ENCODE assay signal across 7 mouse cellular contexts in the genomic region with DNA sequence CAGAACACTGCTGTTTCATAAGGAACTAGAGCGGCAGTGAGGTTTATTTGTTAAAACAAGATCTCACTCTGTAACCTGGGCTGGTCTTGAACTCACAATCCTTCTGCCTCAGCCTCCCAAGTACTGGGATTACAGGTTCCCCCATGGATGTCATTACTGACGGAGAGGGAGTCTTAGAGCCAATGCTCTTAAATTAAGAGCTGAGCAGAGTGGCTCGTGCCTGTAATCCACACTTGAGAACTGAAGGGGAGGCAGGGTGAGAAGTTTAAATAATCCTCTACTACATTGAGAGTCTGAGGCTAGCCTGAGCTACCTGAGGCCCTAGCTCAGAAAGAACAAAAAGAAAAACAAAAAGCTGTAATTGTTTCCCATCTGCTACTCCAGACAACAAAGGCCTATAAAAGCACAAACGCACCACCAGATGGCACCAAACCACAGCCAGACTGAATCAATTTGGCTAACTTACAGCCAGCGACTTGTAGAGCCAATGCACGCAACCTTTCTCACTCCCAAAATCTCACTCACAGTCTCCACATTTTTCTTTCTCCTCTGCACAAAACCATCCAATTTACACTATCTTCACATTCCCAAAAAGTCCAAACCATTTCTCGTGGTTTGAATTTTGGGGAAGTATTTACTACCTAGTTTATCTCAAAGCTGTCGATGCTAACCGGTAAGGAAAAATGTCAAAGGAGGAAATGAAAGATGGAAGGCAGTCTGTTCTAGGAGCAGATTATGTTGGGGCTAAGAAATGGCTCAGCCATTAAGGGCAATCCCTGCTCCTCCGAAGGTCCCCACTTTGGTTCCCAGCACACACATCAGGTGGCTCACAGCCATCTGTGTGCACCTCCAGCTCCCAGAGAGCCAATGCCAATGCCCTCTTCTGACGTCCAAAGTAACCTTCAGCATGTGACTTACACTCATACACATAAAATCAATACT. TPM values are rescaled to one million over a fixed set of nuclear protein-coding genes. Genes with fewer than 3 reads are reported as not detected.
DNase-seq lines count a peak whose midpoint lies in the region; ATAC-seq and TF ChIP-seq lines count a peak whose summit lies in the region.

No protein-coding gene starts in this region.

- H3K27me3 ChIP-seq in hindbrain, embryonic 16.5 days (replicated peaks; ENCODE audit: control insufficient read depth, insufficient read depth, low read length): no peaks in the 10 kb centered on the region
- no peaks in the 10 kb centered on the region for H3K27me3 ChIP-seq in midbrain, embryonic 10.5 days (ENCODE audit: low read depth, poor library complexity, severe bottlenecking)

- no peak overlapping the region; the same call in 1 of the 2 replicates for H3K4me2 ChIP-seq in hindbrain, embryonic 16.5 days (ENCODE audit: low read length)

- no peaks in the 10 kb centered on the region for H3K36me3 ChIP-seq in hindbrain, embryonic 16.5 days (ENCODE audit: control insufficient read depth, insufficient read depth, low read length)
- peaks cover 25% of the 10 kb centered on the region for H3K36me3 ChIP-seq in midbrain, embryonic 10.5 days

- no peaks in the 10 kb centered on the region for H3K9me3 ChIP-seq in hindbrain, embryonic 16.5 days (ENCODE audit: control insufficient read depth, low read length)
- no peaks in the 10 kb centered on the region for H3K9me3 ChIP-seq in midbrain, embryonic 10.5 days (replicated peaks)

- H3K9ac ChIP-seq in hindbrain, embryonic 16.5 days (ENCODE audit: low read depth, low read length): no peak overlapping the region

- H3K4me1 ChIP-seq in hindbrain, embryonic 16.5 days (ENCODE audit: control insufficient read depth, insufficient read depth, low read depth, low read length): no peaks in the 10 kb centered on the region
- 0 out of 2 replicates have a peak, but pooled peaks cover 2% of the 10 kb centered on the region for H3K4me1 ChIP-seq in midbrain, embryonic 10.5 days

- peak; percentile 87 for ATAC-seq in hindbrain, embryonic 16.5 days

- WGBS in hindbrain, embryonic 16.5 days: 53% methylated on average over 11 of the region's 11 CpGs
- WGBS in midbrain, embryonic 10.5 days: 60% methylated on average over 11 of the region's 11 CpGs

- H3K4me3 ChIP-seq in hindbrain, embryonic 16.5 days (ENCODE audit: low read length): no peak overlapping the region
- no peak overlapping the region for H3K4me3 ChIP-seq in left cerebral cortex, adult 2 months
- no peak overlapping the region for H3K4me3 ChIP-seq in midbrain, embryonic 10.5 days

- peak overlapping the region; percentile 42; the same call in 1 of the 2 replicates for H3K27ac ChIP-seq in hindbrain, embryonic 16.5 days (ENCODE audit: low read depth, low read length)
- H3K27ac ChIP-seq in left cerebral cortex, adult 2 months: no peak overlapping the region
- peak overlapping the region; percentile 68 for H3K27ac ChIP-seq in midbrain, embryonic 10.5 days (replicated peaks)

- intact Hi-C loops in left cerebral cortex, adult 2 months (cut with DNase I): loop anchor here (1.0 kb wide), 3 partner anchors 55 to 76 kb away; no protein-coding TSS in a partner anchor

- DNase-seq in R1 (ENCODE audit: low read depth, low spot score): peak; percentile 83
- DNase-seq in cerebellum, adult 8-10 months: peak; percentile 85
- DNase-seq in frontal cortex, adult 2 months (ENCODE audit: extremely low spot score in 1 of 2, low spot score in 1 of 2): peak; percentile 60 to 92
- peak; percentile 76 to 82 for DNase-seq in left cerebral cortex, adult 2 months (ENCODE audit: extremely low spot score in 1 of 2, low spot score in 2 of 2)
- DNase-seq in midbrain, embryonic 10.5 days (ENCODE audit: low spot score): peak; percentile 74
- DNase-seq in right cerebral cortex, postnatal 4 days: peak; percentile 87

- TF ChIP-seq CTCF in left cerebral cortex, adult 2 months (IDR thresholded peaks at IDR 0.05): peak; percentile 92

RNA-seq across cellular contexts. Expression of a gene that starts 51.3 kb away (rescaled TPM):
- polyA plus RNA-seq in frontal cortex, adult 2 months (2012; rRNA removed): 30.3 and 32.4 TPM in 2 replicates
- 30.2 and 31.4 TPM in 2 replicates for polyA plus RNA-seq in hindbrain, embryonic 16.5 days (2015; fragmentation: Nextera tagmentation; extraction: Ambion mirVana)
- total RNA-seq in left cerebral cortex, adult 2 months (2021): 10 to 100 TPM; 48.5 to 51.8 TPM
- polyA plus RNA-seq in midbrain, embryonic 10.5 days (2016; fragmentation: Nextera tagmentation; extraction: Ambion mirVana): 37.9 and 40.5 TPM in 2 replicates
